ENCODE assay signal across 9 mouse cellular contexts in the genomic region with DNA sequence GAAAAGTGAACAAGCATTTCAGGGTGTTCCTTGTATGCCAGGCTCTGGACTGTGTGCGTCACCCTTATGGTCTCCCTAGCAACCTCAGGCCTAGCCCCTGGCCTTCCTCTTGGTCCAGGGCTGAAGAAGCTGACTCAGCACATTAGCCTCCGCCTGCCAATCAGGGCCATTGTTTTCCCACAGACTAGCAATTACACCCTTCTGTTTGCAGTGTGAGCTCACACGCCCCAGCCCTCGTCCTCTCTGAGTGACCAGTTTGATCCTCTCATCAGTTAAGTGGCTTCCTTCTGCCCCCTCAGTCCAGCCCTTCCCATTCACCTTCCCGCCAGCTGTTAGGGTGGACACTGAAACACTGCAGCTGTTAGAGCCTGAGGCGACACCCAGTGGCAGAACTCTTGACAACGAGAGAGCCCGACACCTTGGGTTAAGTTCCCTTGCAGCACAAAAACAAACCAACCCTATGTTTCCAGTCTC. TPM values are rescaled to one million over a fixed set of nuclear protein-coding genes. Genes with fewer than 3 reads are reported as not detected.
DNase-seq lines count a peak whose midpoint lies in the region; ATAC-seq and TF ChIP-seq lines count a peak whose summit lies in the region.
"Had no signal": no experiment of that assay in that cellular context is flagged by ENCODE, and none has a peak within 500 bp of the region (broad histone marks: within the 10 kb centered on the region; RNA-seq: fewer than 3 reads in every experiment).

No protein-coding gene starts in this region.

- no peaks in the 10 kb centered on the region for H3K9me3 ChIP-seq in megakaryocyte, embryonic 14.5 days
- H3K9me3 ChIP-seq in stomach, embryonic 16.5 days (replicated peaks; ENCODE audit: control insufficient read depth, low read length), result no peaks in the 10 kb centered on the region

- H3K27me3 ChIP-seq in megakaryocyte, embryonic 14.5 days (replicated peaks), result peaks cover 30% of the 10 kb centered on the region
- H3K27me3 ChIP-seq in heart, adult 2 months (ENCODE audit: control insufficient read depth, insufficient read depth, low read length), result no peaks in the 10 kb centered on the region
- H3K27me3 ChIP-seq in kidney, adult 2 months (replicated peaks; ENCODE audit: control insufficient read depth, insufficient read depth, low read length), result no peaks in the 10 kb centered on the region
- no peaks in the 10 kb centered on the region for H3K27me3 ChIP-seq in stomach, embryonic 16.5 days (ENCODE audit: control insufficient read depth, insufficient read depth, low read length)
- H3K27me3 ChIP-seq in cerebellum, adult 2 months (ENCODE audit: control insufficient read depth, insufficient read depth, low read length), result no peaks in the 10 kb centered on the region

- no peak for TF ChIP-seq EP300 in heart, adult 2 months (IDR thresholded peaks at IDR 0.05; ENCODE audit: insufficient read depth, low read depth, low read length)

- H3K4me3 ChIP-seq in megakaryocyte, embryonic 14.5 days (replicated peaks), result peak overlapping the region; percentile 50
- no peak overlapping the region for H3K4me3 ChIP-seq in heart, adult 2 months
- H3K4me3 ChIP-seq in kidney, adult 2 months (ENCODE audit: insufficient read depth, low read depth, low read length), result no peak overlapping the region
- no peak overlapping the region for H3K4me3 ChIP-seq in stomach, embryonic 16.5 days (replicated peaks; ENCODE audit: low read length)
- no peak overlapping the region for H3K4me3 ChIP-seq in cerebellum, adult 2 months (replicated peaks; ENCODE audit: insufficient read depth, low read depth, low read length)

- no peaks in the 10 kb centered on the region for H3K79me2 ChIP-seq in heart, adult 2 months (replicated peaks; ENCODE audit: control insufficient read depth, insufficient read depth, low read length)

- intact Hi-C loops in heart, adult 2 months (cut with DNase I), result no loop called here

- TF ChIP-seq CTCF in heart, adult 2 months (IDR thresholded peaks at IDR 0.05), result peak; percentile 57
- peak; percentile 55 for TF ChIP-seq CTCF in kidney, adult 2 months (conservative IDR thresholded peaks at IDR 0.05; ENCODE audit: insufficient read depth, insufficient read length, low read depth, low read length)
- TF ChIP-seq CTCF in cerebellum, adult 2 months (IDR thresholded peaks at IDR 0.05; ENCODE audit: borderline replicate concordance, insufficient read depth, low read depth, low read length), result no peak

- H3K9ac ChIP-seq in heart, adult 2 months (ENCODE audit: low read depth, low read length), result no peak overlapping the region
- H3K9ac ChIP-seq in stomach, embryonic 16.5 days (ENCODE audit: low read length), result 0 out of 2 replicates have a peak overlapping the region, but pooled peaks have one; percentile 11

- peak; percentile 38 to 54 for DNase-seq in heart, adult 2 months
- peak; percentile 51 for DNase-seq in kidney, adult 2 months
- DNase-seq in lung, postnatal 14 days, result peak; percentile 60
- DNase-seq in cerebellum, adult 2 months, result no peak
- DNase-seq in frontal cortex, postnatal 10 days (ENCODE audit: low spot score in 2 of 2), result no peak

- no peak overlapping the region for H3K27ac ChIP-seq in heart, adult 2 months
- no peak overlapping the region for H3K27ac ChIP-seq in kidney, adult 2 months (ENCODE audit: insufficient read depth, low read depth, low read length)
- no peak overlapping the region for H3K27ac ChIP-seq in stomach, embryonic 16.5 days (ENCODE audit: low read length)
- no peak overlapping the region for H3K27ac ChIP-seq in cerebellum, adult 2 months (ENCODE audit: insufficient read depth, low read length)

- 11% methylated on average over 8 of the region's 8 CpGs for WGBS in heart, adult 2 months
- WGBS in kidney, adult 2 months, result 16% methylated on average over 8 of the region's 8 CpGs
- WGBS in stomach, embryonic 16.5 days, result 9% methylated on average over 8 of the region's 8 CpGs
- 14% methylated on average over 8 of the region's 8 CpGs for WGBS in cerebellum, adult 2 months

- TF ChIP-seq POLR2A in heart, adult 2 months (IDR thresholded peaks at IDR 0.05; ENCODE audit: insufficient read depth, low read depth, low read length), result no peak
- no peak for TF ChIP-seq POLR2A in kidney, adult 2 months (IDR thresholded peaks at IDR 0.05; ENCODE audit: low read depth, low read length)
- TF ChIP-seq POLR2A in cerebellum, adult 2 months (IDR thresholded peaks at IDR 0.05; ENCODE audit: borderline replicate concordance, insufficient read depth, low read length), result no peak

- H3K36me3 ChIP-seq in megakaryocyte, embryonic 14.5 days (replicated peaks; ENCODE audit: low read length), result no peaks in the 10 kb centered on the region
- H3K36me3 ChIP-seq in heart, adult 2 months (ENCODE audit: control insufficient read depth, insufficient read depth, low read length), result no peaks in the 10 kb centered on the region
- H3K36me3 ChIP-seq in kidney, adult 2 months (ENCODE audit: control insufficient read depth, insufficient read depth, low read length), result no peaks in the 10 kb centered on the region
- no peaks in the 10 kb centered on the region for H3K36me3 ChIP-seq in stomach, embryonic 16.5 days (ENCODE audit: control insufficient read depth, insufficient read depth, low read length)

- H3K4me2 ChIP-seq in stomach, embryonic 16.5 days (ENCODE audit: low read depth, low read length), result 0 out of 2 replicates have a peak overlapping the region, but pooled peaks have one; percentile 21

- ATAC-seq in megakaryocyte, adult 5-6 weeks (ENCODE audit: poor library complexity, severe bottlenecking), result no peak
- ATAC-seq in stomach, embryonic 16.5 days (ENCODE audit: insufficient read depth, low FRiP score), result peak; percentile 78

- peaks cover 63% of the 10 kb centered on the region for H3K4me1 ChIP-seq in megakaryocyte, embryonic 14.5 days
- H3K4me1 ChIP-seq in heart, adult 2 months (ENCODE audit: control insufficient read depth, insufficient read depth, low read length), result peaks cover 3% of the 10 kb centered on the region; the same call in 1 of the 2 replicates
- no peaks in the 10 kb centered on the region for H3K4me1 ChIP-seq in kidney, adult 2 months (ENCODE audit: control insufficient read depth, insufficient read depth, low read length)
- H3K4me1 ChIP-seq in stomach, embryonic 16.5 days (ENCODE audit: control insufficient read depth, insufficient read depth, low read length), result peaks cover 5% of the 10 kb centered on the region; the same call in 1 of the 2 replicates
- H3K4me1 ChIP-seq in cerebellum, adult 2 months (ENCODE audit: control insufficient read depth, insufficient read depth, low read length), result no peaks in the 10 kb centered on the region

RNA-seq across cellular contexts. Expression of a gene that starts 7.5 kb away (rescaled TPM):
- polyA plus RNA-seq in megakaryocyte, embryonic 14.5 days (2012; ENCODE audit: insufficient read depth, low replicate concordance), result 0.44 and 0.48 TPM in 2 replicates
- 0.25 and 0.38 TPM in 2 replicates for total RNA-seq in megakaryocyte, adult 5-6 weeks (2015)
- total RNA-seq in megakaryocyte, adult 5-6 weeks (2017), result 0.16 TPM in 1 of 2 replicates, not detected in the other
- 1 to 10 TPM; 1.2 to 1.4 TPM for total RNA-seq in heart, adult 2 months (2021)
- 0.64 and 1.00 TPM in 2 replicates for polyA plus RNA-seq in heart, adult 2 months (2012; rRNA removed)
- 7.9 and 9.7 TPM in 2 replicates for polyA plus RNA-seq in kidney, adult 2 months (2012; rRNA removed)
- 5.1 and 7.7 TPM in 2 replicates for polyA plus RNA-seq in stomach, embryonic 16.5 days (2015; fragmentation: Nextera tagmentation; extraction: Ambion mirVana)
- 0.11 and 0.13 TPM in 2 replicates for polyA plus RNA-seq in cerebellum, adult 2 months (2012; rRNA removed)

RNA-seq across cellular contexts. Expression of a gene that starts 8.3 kb away (rescaled TPM):
- not detected in 2 replicates for polyA plus RNA-seq in megakaryocyte, embryonic 14.5 days (2012; ENCODE audit: insufficient read depth, low replicate concordance)
- total RNA-seq in megakaryocyte, adult 5-6 weeks (2015), result not detected in 2 replicates
- total RNA-seq in megakaryocyte, adult 5-6 weeks (2017), result not detected in 2 replicates
- not detected for total RNA-seq in heart, adult 2 months (2021)
- 0.44 and 0.76 TPM in 2 replicates for polyA plus RNA-seq in heart, adult 2 months (2012; rRNA removed)
- polyA plus RNA-seq in kidney, adult 2 months (2012; rRNA removed), result 0.09 and 0.23 TPM in 2 replicates
- polyA plus RNA-seq in stomach, embryonic 16.5 days (2015; fragmentation: Nextera tagmentation; extraction: Ambion mirVana), result 0.21 and 0.24 TPM in 2 replicates
- 0.19 and 0.25 TPM in 2 replicates for polyA plus RNA-seq in cerebellum, adult 2 months (2012; rRNA removed)

RNA-seq across cellular contexts. Expression of a gene that starts 28.5 kb away (rescaled TPM):
- 4.2 and 5.0 TPM in 2 replicates for polyA plus RNA-seq in megakaryocyte, embryonic 14.5 days (2012; ENCODE audit: insufficient read depth, low replicate concordance)
- 6.3 and 7.0 TPM in 2 replicates for total RNA-seq in megakaryocyte, adult 5-6 weeks (2015)
- total RNA-seq in megakaryocyte, adult 5-6 weeks (2017), result 1.3 and 1.4 TPM in 2 replicates
- total RNA-seq in heart, adult 2 months (2021), result under 1 TPM; 0.34 to 0.39 TPM
- 0.55 and 0.61 TPM in 2 replicates for polyA plus RNA-seq in heart, adult 2 months (2012; rRNA removed)
- polyA plus RNA-seq in kidney, adult 2 months (2012; rRNA removed), result 0.91 and 1.4 TPM in 2 replicates
- 4.7 and 5.4 TPM in 2 replicates for polyA plus RNA-seq in stomach, embryonic 16.5 days (2015; fragmentation: Nextera tagmentation; extraction: Ambion mirVana)
- 0.21 and 0.25 TPM in 2 replicates for polyA plus RNA-seq in cerebellum, adult 2 months (2012; rRNA removed)

RNA-seq across cellular contexts. Expression of a gene that starts 43.7 kb away (rescaled TPM):
- not detected in 2 replicates for polyA plus RNA-seq in megakaryocyte, embryonic 14.5 days (2012; ENCODE audit: insufficient read depth, low replicate concordance)
- total RNA-seq in megakaryocyte, adult 5-6 weeks (2015), result 1.0 and 1.5 TPM in 2 replicates
- 0.15 and 0.61 TPM in 2 replicates for total RNA-seq in megakaryocyte, adult 5-6 weeks (2017)
- under 1 TPM; 0.23 to 0.43 TPM for total RNA-seq in heart, adult 2 months (2021)
- 0.86 and 1.1 TPM in 2 replicates for polyA plus RNA-seq in heart, adult 2 months (2012; rRNA removed)
- polyA plus RNA-seq in kidney, adult 2 months (2012; rRNA removed), result 0.91 and 0.95 TPM in 2 replicates
- polyA plus RNA-seq in stomach, embryonic 16.5 days (2015; fragmentation: Nextera tagmentation; extraction: Ambion mirVana), result 0.64 and 0.84 TPM in 2 replicates
- polyA plus RNA-seq in cerebellum, adult 2 months (2012; rRNA removed), result 1.9 and 2.0 TPM in 2 replicates
- total RNA-seq: ES-E14 had no signal

Comparison
In these comparisons a context has a peak if more than half of its experiments do, and no peak if none do; other contexts are left out.
1. DNase-seq: peak in heart, adult 2 months (2 of 2), kidney, adult 2 months (single experiment) and lung, postnatal 14 days (single experiment); none in cerebellum, adult 2 months (0 of 2) and frontal cortex, postnatal 10 days (0 of 2).